Mouse (Mus musculus) megakaryocyte, embryonic 14.5 days (primary cell): Measurements from ENCODE around the gene Gpr27. TPM values are rescaled to one million over a fixed set of nuclear protein-coding genes. Genes with fewer than 3 reads are reported as not detected.

Experiments used
- H3K27me3 ChIP-seq: replicated peaks from 2 replicates; pipeline ENCODE3; 2012; ENCODE audit warnings: inconsistent platforms
- H3K36me3 ChIP-seq: replicated peaks from 2 replicates; pipeline ENCODE3; 2012; ENCODE audit warnings: low read length, inconsistent platforms, mixed read lengths
- H3K4me1 ChIP-seq: 2 replicates; pipeline ENCODE4 v1.6.1; 2012; ENCODE audit warnings: inconsistent platforms
- H3K4me3 ChIP-seq: replicated peaks from 2 replicates; pipeline ENCODE3; 2012; ENCODE audit warnings: moderate library complexity, mild to moderate bottlenecking, inconsistent platforms
- H3K9me3 ChIP-seq: 2 replicates; pipeline ENCODE4 v1.6.1; 2012; ENCODE audit warnings: inconsistent platforms
- FLI1 ChIP-seq: IDR thresholded peaks from 2 replicates; pipeline ENCODE4 v1.6.1; 2012; ENCODE audit warnings: low read length, inconsistent platforms, mixed read lengths
- GATA1 ChIP-seq: IDR thresholded peaks from 3 replicates; pipeline ENCODE4 v1.6.1; 2012; ENCODE audit warnings: mixed read lengths, low read length, inconsistent platforms, borderline replicate concordance
- polyA plus RNA-seq: library from polyadenylated mRNA; stranded (reverse); fragments of >175 nt; gene quantifications from 2 replicates; pipeline ENCODE4 v1.2.3, GENCODE M21; 2012; ENCODE audit warnings: low replicate concordance; ENCODE audit not compliant: insufficient read depth

Gene Gpr27
- polyA plus RNA-seq, 1 experiment, result 0.15 TPM

GRCm38 (mm10) chr6:99658586-99658985 lies 33.9 kb upstream of the Gpr27 start:
- peaks cover 2% of the 10 kb centered on the region for H3K27me3 ChIP-seq
- TF ChIP-seq FLI1 (no peak), GATA1 (no peak)
- H3K36me3 ChIP-seq, result no peaks in the 10 kb centered on the region
- no peaks in the 10 kb centered on the region for H3K9me3 ChIP-seq
- peaks cover 71% of the 10 kb centered on the region for H3K4me1 ChIP-seq
- H3K4me3 ChIP-seq, result no peak overlapping the region

GRCm38 (mm10) chr6:99660443-99660842 lies 32.0 kb upstream of the Gpr27 start:
- no peak for TF ChIP-seq GATA1
- TF ChIP-seq FLI1, result no peak
- Histone ChIP-seq H3K27me3 (peaks cover 2% of the 10 kb centered on the region), H3K4me1 (peaks cover 76% of the 10 kb centered on the region), H3K9me3 (no peaks in the 10 kb centered on the region), H3K36me3 (no peaks in the 10 kb centered on the region), H3K4me3 (peak overlapping the region; percentile 59)

- TF ChIP-seq FLI1 (no peak), GATA1 (no peak)
- Histone ChIP-seq H3K9me3 (no peaks in the 10 kb centered on the region), H3K4me1 (peaks cover 84% of the 10 kb centered on the region), H3K4me3 (no peak overlapping the region), H3K27me3 (peaks cover 15% of the 10 kb centered on the region), H3K36me3 (no peaks in the 10 kb centered on the region)
These were observed 29.2 kb upstream of the Gpr27 start for GRCm38 (mm10) chr6:99663232-99663631.

GRCm38 (mm10) chr6:99665457-99666317 lies 26.8 kb upstream of the Gpr27 start:
- Histone ChIP-seq H3K4me3 (peak overlapping the region; percentile 95), H3K36me3 (no peaks in the 10 kb centered on the region), H3K27me3 (peaks cover 19% of the 10 kb centered on the region), H3K4me1 (peaks cover 64% of the 10 kb centered on the region), H3K9me3 (no peaks in the 10 kb centered on the region)
- no peak for TF ChIP-seq GATA1
- TF ChIP-seq FLI1, result no peak

- TF ChIP-seq FLI1 (no peak), GATA1 (no peak)
- H3K4me1 ChIP-seq, result peaks cover 56% of the 10 kb centered on the region
- H3K36me3 ChIP-seq, result no peaks in the 10 kb centered on the region
- H3K4me3 ChIP-seq, result peak within 1 kb of the TSS; percentile 95
- H3K9me3 ChIP-seq, result no peaks in the 10 kb centered on the region
- peaks cover 19% of the 10 kb centered on the region for H3K27me3 ChIP-seq
These were observed 25.9 kb upstream of the Gpr27 start, which contains the start of the genes Eif4e3 and Gm20696 for GRCm38 (mm10) chr6:99666318-99667171. Gene Eif4e3 (minus strand): TSS chr6:99666771. Gene Gm20696 (minus strand): TSS chr6:99666797.

GRCm38 (mm10) chr6:99667290-99667689 lies 25.2 kb upstream of the Gpr27 start:
- Histone ChIP-seq H3K4me1 (peaks cover 52% of the 10 kb centered on the region), H3K27me3 (peaks cover 20% of the 10 kb centered on the region), H3K36me3 (no peaks in the 10 kb centered on the region), H3K4me3 (peak overlapping the region; percentile 95), H3K9me3 (no peaks in the 10 kb centered on the region)
- no peak for TF ChIP-seq GATA1
- TF ChIP-seq FLI1, result no peak

- Histone ChIP-seq H3K4me1 (peaks cover 32% of the 10 kb centered on the region), H3K36me3 (no peaks in the 10 kb centered on the region), H3K27me3 (peaks cover 23% of the 10 kb centered on the region), H3K9me3 (no peaks in the 10 kb centered on the region), H3K4me3 (no peak overlapping the region)
- no peak for TF ChIP-seq FLI1
- TF ChIP-seq GATA1, result no peak
These were observed 22.8 kb upstream of the Gpr27 start for GRCm38 (mm10) chr6:99669481-99670325.

- Histone ChIP-seq H3K4me3 (no peak overlapping the region), H3K9me3 (no peaks in the 10 kb centered on the region), H3K4me1 (peaks cover 25% of the 10 kb centered on the region), H3K27me3 (peaks cover 25% of the 10 kb centered on the region), H3K36me3 (no peaks in the 10 kb centered on the region)
- TF ChIP-seq FLI1 (no peak), GATA1 (no peak)
These were observed 21.9 kb upstream of the Gpr27 start for GRCm38 (mm10) chr6:99670481-99671119.

- Histone ChIP-seq H3K36me3 (no peaks in the 10 kb centered on the region), H3K4me1 (peaks cover 17% of the 10 kb centered on the region), H3K27me3 (peaks cover 22% of the 10 kb centered on the region), H3K9me3 (no peaks in the 10 kb centered on the region), H3K4me3 (no peak overlapping the region)
- TF ChIP-seq FLI1 (no peak), GATA1 (no peak)
These were observed 20.7 kb upstream of the Gpr27 start for GRCm38 (mm10) chr6:99671768-99672167.
